Mouse (Mus musculus): ENCODE measurements around the gene Pyy.

GRCm38 (mm10) chr11:102106911-102107310, 721 bp downstream of the Pyy start:
- TF ChIP-seq CTCF (IDR thresholded peaks at IDR 0.05) (no peak), EP300 (IDR thresholded peaks at IDR 0.05) (no peak)

Data from lung, postnatal 0 days (tissue).